Mouse (Mus musculus) lung, postnatal 25 days (tissue): ENCODE measurements around the gene Elmsan1.

Source experiments
- DNase-seq: peaks from one replicate; pipeline ENCODE4 v3.0.0; 2022; ENCODE audit warnings: low spot score

The Elmsan1 gene

DNA sequence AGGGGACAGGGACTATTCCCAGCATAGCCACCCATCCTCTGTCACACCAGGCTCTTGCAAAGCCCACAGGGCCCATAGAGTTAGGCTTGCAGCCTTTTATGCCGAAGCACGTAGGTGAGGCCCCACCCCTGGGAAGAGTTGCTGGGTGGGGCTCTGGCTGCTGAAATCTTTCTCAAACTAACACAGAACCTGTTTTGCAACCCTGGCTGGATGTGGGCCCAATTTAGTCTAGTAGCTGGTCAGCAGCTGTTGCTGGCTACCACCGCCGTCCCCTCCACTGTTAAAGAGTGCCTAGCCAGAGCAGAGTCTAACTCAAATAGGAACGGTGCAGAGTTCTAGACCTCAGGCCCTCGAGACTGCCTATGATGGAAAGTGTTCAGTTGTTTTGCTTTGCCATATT is 43.8 kb downstream of the Elmsan1 start:
- DNase-seq, result peak; percentile 93

DNA sequence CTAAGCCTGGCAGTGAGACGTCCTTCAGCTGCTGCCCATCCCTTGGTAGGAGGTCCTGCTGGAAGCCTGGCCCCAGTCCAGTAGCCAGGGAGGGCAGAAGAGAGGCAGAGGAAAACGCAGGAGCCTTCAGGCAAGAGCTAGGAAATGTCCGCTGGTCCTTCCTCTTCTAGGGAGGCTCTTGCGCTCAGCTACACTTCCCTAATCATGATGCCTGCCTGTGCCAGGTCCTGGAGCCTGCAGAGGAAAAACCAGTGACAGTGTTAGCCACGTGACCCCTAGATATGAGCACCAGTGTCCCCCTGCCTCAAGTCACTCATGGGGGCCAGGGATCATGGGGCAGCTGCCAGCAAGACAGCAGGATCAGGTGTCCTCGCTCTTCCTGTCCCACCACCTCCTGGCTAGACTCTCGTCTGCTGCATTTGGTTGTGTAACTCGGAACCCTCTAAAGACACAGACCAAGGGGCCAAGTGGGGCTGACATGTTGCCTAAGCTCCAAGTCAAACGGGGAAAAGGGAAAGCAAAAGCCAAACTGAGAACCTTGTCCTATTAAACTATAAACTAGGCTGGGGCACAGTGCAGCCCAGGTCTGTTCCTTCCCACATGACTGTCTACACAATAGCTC is 44.4 kb downstream of the Elmsan1 start:
- peak; percentile 59 for DNase-seq

DNA sequence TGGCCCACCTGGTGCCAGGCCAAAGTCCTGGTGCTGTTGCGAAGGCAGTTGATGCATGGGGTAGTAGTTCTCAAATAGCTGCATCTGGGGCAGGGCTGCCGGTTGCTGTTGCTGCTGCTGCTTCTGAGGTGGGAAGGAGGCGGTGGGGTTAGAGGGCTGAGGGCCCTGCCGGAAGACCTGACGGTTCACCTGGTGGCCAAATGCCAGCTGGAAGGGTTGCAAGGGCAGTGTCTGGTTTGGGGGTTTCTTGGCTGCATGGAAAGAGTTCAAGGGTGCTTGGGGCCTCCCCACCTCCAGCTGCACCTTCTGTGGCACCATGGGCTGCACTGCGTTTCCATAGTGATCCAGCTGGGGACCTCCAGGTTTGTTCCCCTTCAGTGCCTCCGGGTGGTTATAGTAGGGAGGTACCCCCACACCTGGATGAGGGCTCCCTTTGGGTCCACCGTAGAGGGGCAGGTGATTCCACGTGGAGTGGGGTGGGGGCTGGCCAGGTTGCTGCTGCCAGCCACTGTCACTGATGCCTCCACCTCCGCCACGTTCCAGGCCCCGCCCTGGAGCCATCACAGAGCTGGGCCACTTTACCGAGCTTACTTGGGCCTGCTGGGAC is 45.3 kb downstream of the Elmsan1 start:
- DNase-seq, result no peak

DNA sequence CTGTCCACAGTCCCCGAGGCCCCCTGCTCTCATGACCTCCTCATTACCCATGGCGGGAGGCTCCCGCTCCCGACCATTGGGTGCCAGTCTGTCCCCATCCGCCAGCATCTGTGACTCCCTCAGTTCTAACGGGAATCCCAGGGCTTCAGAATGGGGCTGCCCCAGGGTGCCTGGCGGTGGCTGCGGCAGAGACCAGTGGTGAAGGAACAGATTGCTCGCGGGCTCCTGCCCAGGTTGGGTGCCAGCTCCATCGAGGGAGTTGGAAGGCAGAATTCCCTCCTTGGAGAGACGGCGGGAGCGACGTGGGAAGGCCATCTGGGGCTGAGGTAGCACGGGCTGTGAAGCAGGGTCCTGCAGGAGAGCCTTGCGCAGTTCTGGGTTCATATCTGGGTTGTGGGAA is 45.8 kb downstream of the Elmsan1 start:
- no peak for DNase-seq

- DNase-seq, result no peak
Measured at GRCm38 (mm10) chr12:84172216-84172615, 46.5 kb downstream of the Elmsan1 start.

- no peak for DNase-seq
Measured at GRCm38 (mm10) chr12:84170610-84171009, 48.1 kb downstream of the Elmsan1 start.

DNA sequence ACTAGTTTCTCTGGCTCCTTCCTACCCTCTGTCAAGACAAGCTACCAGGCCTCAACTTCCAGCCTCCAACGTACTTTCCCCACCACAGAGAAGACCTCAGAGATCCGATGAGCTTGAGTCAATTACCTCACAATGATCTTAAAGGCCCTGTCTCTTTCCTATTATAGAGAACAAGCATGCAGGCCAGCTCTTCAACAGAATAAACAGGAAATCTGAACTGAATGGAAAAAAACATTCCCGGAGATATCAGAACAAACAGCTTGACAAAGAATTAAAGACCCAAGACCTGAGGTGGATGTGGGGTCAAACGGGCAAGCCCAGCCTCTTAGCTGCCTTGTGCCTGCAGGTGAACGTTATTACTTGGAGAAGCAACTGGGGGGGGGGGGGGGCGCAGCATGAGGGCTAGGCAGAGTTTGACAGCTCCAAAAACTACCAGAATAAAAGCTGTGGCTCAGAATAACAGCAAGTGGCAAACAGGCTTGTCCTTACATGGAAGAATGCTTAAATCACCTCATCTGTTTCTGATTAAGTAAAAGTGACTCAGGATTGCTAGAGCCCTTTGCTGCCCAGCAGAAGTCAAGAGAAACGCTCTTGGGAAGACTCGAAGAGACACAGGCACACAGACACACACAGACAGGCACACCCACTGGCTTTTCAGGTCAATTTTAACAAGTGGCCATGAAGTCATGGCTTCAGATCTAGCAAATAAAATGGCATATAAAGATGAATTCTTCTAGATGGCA is 52.9 kb downstream of the Elmsan1 start:
- DNase-seq, result peak; percentile 71

GRCm38 (mm10) chr12:84163586-84164110 is 55.0 kb downstream of the Elmsan1 start:
- no peak for DNase-seq

DNA sequence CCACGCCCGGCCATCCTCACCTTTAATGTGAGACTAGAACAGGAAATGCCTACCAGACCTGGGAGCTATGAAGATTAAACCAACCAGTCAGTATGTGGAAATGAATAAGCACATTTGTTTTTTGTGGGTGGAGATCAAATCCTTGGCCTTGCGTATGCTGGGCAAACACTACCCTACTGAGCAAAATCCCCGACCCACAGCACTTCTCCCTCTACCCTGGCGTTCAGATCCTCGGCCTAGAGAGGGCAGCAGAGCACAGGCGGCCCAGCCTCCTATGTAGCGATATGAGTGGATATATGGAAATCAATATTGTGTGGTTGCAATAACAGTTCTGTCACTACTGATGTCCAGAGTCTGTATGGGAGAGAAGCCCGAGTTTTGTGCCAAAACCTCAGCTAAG is 55.5 kb downstream of the Elmsan1 start:
- DNase-seq, result peak; percentile 69

DNA sequence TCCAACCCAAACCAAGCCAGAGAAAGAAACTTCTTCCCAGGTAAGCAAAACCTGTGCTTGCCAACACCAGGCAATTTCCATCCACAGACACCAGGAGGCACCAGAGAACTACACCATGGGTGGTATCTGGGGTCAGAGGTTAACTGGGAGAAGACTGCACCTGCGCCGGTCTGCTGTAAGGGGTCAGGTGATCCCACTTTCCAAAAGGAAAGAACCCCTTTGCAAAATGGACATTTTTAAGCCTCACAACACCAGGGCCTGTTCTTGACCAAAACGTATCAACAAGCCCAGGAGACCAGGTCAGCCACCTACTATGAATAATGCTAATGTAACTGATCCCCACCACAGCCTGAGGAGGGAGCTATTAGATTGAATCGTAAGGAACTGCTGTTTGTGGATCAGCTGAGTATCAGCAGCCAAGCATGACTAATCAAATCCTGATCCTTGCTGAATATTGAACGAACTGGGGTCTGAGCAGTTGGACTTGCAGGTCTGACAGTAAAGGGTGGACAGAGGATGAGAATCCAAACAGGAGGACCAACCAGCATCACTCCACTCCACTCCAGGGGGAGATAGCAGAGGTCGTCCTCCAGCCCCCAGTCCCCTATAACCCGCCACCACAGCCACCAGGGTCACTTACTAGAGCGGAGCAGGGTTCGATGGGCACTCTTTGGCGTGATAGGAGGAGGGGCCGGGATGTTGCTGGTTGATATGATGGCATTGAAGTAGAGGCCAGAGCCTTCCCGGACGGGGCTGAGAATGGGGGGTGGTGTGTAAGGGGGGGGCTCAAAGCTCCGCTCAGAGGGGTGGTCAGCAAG is 56.9 kb downstream of the Elmsan1 start:
- DNase-seq, result no peak

- DNase-seq, result peak; percentile 54
Measured at GRCm38 (mm10) chr12:84161116-84161515, 57.6 kb downstream of the Elmsan1 start.

DNA sequence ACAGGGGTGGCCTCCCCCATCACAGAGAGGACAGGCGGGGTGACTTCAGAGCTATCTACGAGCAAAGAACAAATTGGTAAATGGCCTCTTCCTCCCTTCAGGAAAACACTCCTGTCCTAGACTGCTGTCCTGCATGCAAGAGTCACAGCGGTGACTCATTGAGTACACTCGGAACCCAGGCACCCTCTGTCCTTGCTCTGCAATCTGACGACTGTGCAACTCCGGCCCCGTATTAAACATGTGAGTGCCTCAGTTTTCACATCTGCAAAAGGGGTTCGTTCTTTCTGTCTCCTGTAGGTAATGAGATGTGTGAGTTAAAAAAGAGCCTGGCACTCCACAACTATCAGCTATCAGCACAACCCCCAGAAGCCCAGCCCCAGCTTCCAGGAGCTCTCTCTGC is 58.2 kb downstream of the Elmsan1 start:
- no peak for DNase-seq

DNA sequence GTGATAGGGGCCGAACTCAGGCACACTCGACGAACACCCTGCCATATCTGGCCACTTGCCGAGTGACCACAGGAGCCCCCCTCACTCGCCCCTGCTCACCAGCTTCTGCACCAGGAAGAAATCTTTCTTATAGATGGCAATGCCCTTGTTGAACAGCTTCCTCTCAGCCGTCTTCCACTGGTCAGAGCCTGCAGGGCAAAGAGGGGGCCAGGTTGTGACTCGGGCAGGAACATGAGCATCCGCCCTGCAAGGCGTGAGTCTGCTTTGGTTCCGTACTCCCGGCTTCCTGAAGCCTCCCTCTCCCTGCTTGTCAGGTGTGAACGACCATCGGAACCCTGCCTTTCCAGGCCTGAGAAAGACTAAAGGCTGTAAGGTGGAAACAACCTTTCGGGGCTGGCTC is 60.5 kb downstream of the Elmsan1 start:
- no peak for DNase-seq

DNA sequence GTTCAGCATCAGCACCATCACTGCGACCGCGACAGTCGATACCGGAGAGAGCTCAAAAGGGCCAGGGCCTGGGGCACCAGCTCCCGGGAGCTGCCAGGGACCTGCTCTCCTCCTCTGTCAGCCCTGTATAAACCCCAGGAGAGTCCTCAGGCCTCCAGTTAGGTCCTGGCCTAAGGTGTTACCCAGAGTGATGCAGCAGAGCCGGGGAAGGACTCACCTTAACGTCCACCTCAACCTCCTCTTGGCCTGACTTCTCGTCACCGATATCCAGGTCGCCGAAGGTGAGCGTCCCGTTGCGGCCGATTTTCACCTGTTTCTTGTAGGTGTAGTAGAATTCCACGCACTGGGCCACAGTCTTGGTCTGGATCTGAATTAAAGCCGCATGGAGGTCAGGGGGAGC is 62.5 kb downstream of the Elmsan1 start:
- DNase-seq, result no peak

GRCm38 (mm10) chr12:84155523-84155871 is 63.2 kb downstream of the Elmsan1 start:
- DNase-seq, result no peak

- DNase-seq, result peak; percentile 78
Measured at GRCm38 (mm10) chr12:84154786-84155522, 63.7 kb downstream of the Elmsan1 start.

GRCm38 (mm10) chr12:84153414-84153813 is 65.3 kb downstream of the Elmsan1 start:
- DNase-seq, result no peak

DNA sequence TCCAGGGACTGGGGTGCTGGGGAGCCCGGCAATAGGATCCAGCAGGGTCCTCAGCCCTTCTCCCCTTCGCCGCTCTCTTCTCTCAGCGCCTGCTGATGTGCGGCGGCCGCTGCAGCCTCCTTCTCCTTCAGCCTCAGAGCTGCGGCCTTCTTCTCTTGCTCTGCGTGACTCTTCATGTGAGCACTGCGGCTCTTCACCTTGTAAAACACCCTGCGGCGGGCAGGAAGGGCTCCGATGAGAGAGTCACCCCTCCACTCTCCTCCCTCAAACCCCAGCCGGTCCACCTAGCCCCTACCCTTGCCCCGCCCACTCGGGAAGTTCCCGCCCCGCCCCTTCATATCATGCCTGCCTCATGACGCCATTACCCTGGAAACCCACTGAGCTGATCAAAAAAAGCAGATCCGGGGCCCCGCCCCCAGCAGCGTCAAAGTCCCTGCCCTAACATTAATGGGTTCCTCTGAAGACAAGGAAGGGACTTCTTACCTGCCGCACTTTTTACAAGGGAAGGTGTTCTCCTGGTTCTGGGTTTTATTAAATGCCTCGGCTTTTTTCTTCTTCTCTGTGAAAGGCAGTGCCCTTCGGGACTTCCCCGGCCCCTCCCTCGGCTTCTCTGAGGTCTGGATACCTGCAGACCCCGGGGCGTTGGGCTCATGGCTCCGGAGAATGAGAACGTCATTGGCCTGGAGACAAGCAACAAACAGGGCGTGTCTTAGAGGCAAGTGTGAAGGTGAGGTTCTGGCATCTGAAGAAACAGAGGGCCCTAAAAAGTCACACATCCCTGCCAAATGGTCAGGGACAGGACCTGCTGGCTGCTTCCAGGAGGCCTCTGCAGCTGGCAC is 66.1 kb downstream of the Elmsan1 start:
- DNase-seq, result no peak

DNA sequence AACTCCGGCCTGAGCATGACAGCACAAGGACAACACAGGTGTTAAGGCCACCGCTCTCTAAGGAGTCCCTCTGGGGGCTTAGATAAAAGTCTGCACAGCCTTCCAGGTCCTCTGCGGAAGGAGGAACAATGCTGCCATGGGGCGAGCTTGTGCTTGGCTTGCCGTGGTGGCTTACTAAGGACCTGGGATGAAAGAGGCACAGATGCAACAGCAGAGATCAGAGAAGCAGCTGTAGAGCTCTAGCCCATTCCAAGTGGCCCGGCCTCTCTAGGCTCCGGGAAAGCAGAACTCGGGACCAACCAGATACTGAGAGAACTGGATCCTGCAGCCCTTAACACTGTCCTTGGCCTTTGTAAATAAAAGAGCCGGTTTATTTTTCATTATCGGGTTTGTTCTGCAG is 66.8 kb downstream of the Elmsan1 start:
- no peak for DNase-seq

DNA sequence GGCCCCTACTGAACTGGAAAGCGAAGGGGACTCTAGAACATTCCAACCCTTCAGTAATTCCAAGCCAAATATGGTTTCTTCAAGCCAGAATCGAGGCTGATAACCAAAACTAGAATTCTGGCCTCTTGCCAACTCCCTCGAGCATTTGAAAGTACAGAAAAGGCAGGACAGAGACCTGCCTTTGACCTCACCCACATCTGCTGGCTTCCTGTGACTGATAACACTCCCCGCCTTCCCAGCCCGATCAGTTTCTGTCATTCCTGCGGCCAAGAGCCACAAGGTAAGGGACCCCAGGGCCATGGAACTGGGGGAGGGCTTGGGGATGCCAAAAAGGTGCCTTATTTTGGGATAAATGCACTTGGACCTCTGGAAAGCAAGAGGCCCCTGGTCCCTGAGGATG is 67.7 kb downstream of the Elmsan1 start:
- DNase-seq, result no peak

GRCm38 (mm10) chr12:84149971-84150370 is 68.7 kb downstream of the Elmsan1 start:
- DNase-seq, result no peak
